Mouse (Mus musculus) kidney, adult 2 months (tissue): Measurements from ENCODE around the gene Zbtb20.

Source experiments
- CTCF ChIP-seq: fragments of 200-500 bp; conservative IDR thresholded peaks from 2 replicates; pipeline ENCODE4 v1.5.1; 2011; ENCODE audit warnings: low read depth, mild to moderate bottlenecking, control low read depth, low read length, moderate library complexity, mixed read lengths; ENCODE audit not compliant: insufficient read depth, insufficient read length
- POLR2A ChIP-seq: fragments of 200-500 bp; IDR thresholded peaks from one replicate; pipeline ENCODE4 v1.6.1; 2011; ENCODE audit warnings: low read depth, low read length, control low read depth

DNA sequence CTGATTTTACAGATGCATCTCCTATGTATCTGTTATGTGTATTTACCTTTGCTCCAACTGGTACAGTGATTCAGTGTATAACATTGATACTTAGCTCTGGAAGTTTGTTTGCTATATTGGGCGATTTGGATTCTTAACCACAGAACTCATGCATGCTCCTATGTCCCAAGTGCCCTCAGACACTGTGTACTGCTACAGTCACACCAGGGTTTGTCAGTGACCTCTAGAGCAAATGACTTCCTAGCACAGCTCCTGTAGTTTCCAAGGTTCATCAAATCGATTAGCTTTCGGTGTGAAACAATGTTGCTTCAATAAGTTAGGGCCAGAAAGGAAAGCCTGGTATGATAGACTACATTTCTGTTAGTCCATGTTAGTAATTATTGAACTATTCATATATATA, 489.6 kb downstream of the Zbtb20 start:
- no peak for TF ChIP-seq CTCF
- no peak for TF ChIP-seq POLR2A
